16 mouse cellular contexts compared by ENCODE assay signal in the genomic region with DNA sequence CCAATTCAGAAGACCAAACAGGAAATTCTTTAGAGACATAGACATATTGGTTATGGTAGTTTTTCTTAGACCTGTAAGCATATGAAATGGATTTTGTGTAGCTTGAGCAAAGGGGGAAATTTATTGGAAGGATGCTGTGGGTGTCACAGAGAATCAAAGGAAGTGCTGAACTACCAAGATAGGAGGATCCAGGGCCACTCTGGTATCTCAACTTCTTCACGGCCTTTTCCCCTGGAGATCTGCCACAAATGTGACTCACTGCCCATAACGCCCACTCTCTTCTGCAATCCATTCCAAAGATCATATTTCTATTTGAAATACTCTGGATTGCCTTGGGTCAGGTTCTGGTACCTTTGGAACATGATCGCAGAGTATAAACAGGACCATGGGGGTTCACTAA.
DNase-seq lines count a peak whose midpoint lies in the region; ATAC-seq lines count a peak whose summit lies in the region.
"Had no signal": no experiment of that assay in that cellular context is flagged by ENCODE, and none has a peak within 500 bp of the region (broad histone marks: within the 10 kb centered on the region; RNA-seq: fewer than 3 reads in every experiment).

No protein-coding gene starts in this region.

- H3K4me1 ChIP-seq in midbrain, embryonic 16.5 days (ENCODE audit: control insufficient read depth, insufficient read depth, low read length) = no peaks in the 10 kb centered on the region
- H3K4me1 ChIP-seq: forebrain, embryonic 10.5 days; hindbrain, embryonic 15.5 days had no signal

- H3K4me2 ChIP-seq in midbrain, embryonic 16.5 days (ENCODE audit: low read length) = no peak overlapping the region
- H3K4me2 ChIP-seq: heart, embryonic 15.5 days; hindbrain, embryonic 15.5 days had no signal

- no peaks in the 10 kb centered on the region for H3K27me3 ChIP-seq in midbrain, embryonic 16.5 days (ENCODE audit: control insufficient read depth, insufficient read depth, low read depth, low read length)
- H3K27me3 ChIP-seq: heart, embryonic 15.5 days; hindbrain, embryonic 15.5 days had no signal

- peak; percentile 26 to 47 for DNase-seq in heart, adult 18-20 months
- DNase-seq in heart, postnatal 25 days (ENCODE audit: low spot score) = no peak
- DNase-seq in urinary bladder, postnatal 25 days (ENCODE audit: low spot score) = peak; percentile 26
- DNase-seq in urinary bladder, postnatal 10 days (ENCODE audit: low spot score) = no peak
- DNase-seq in lung, adult 18-20 months = peak; percentile 62 to 75
- DNase-seq in left cerebral cortex, adult 9 months (ENCODE audit: low spot score in 2 of 2) = no peak
- DNase-seq in cerebellum, adult 8-10 months = no peak
- DNase-seq: B cell, adult 2 months; cerebellum, adult 2 months; gastrocnemius, postnatal 25 days; right cerebral cortex, postnatal 4 days had no signal

- ATAC-seq in midbrain, embryonic 16.5 days = no peak

- no peaks in the 10 kb centered on the region for H3K36me3 ChIP-seq in midbrain, embryonic 16.5 days (ENCODE audit: control insufficient read depth, insufficient read depth, low read length)
- H3K36me3 ChIP-seq: forebrain, embryonic 10.5 days; heart, embryonic 15.5 days; hindbrain, embryonic 15.5 days had no signal

- no peak overlapping the region for H3K27ac ChIP-seq in midbrain, embryonic 16.5 days (ENCODE audit: low read length)
- H3K27ac ChIP-seq: forebrain, embryonic 10.5 days; heart, embryonic 15.5 days; hindbrain, embryonic 15.5 days; macrophage had no signal

- 97% methylated on average over 3 of the region's 3 CpGs for WGBS in midbrain, embryonic 16.5 days

- H3K4me3 ChIP-seq in midbrain, embryonic 16.5 days (ENCODE audit: low read depth, low read length) = no peak overlapping the region
- H3K4me3 ChIP-seq: forebrain, embryonic 10.5 days; heart, embryonic 15.5 days; hindbrain, embryonic 15.5 days had no signal

- intact Hi-C loops in heart, postnatal 25 days (cut with DNase I) = no loop called here

- H3K9me3 ChIP-seq in midbrain, embryonic 16.5 days (replicated peaks; ENCODE audit: control insufficient read depth, low read length, poor library complexity, severe bottlenecking) = no peaks in the 10 kb centered on the region
- H3K9me3 ChIP-seq: forebrain, embryonic 10.5 days; heart, embryonic 15.5 days; hindbrain, embryonic 15.5 days had no signal

- no peak overlapping the region for H3K9ac ChIP-seq in midbrain, embryonic 16.5 days (ENCODE audit: low read depth, low read length)
- H3K9ac ChIP-seq: heart, embryonic 15.5 days; hindbrain, embryonic 15.5 days had no signal

Comparison
In these comparisons a context has a peak if more than half of its experiments do, and no peak if none do; other contexts are left out.
1. DNase-seq: peak in heart, adult 18-20 months (2 of 2), urinary bladder, postnatal 25 days (single experiment) and lung, adult 18-20 months (2 of 2); none in heart, postnatal 25 days (single experiment), urinary bladder, postnatal 10 days (single experiment), left cerebral cortex, adult 9 months (0 of 2) and cerebellum, adult 8-10 months (single experiment).